Mouse (Mus musculus) neural tube, embryonic 15.5 days (tissue): Measurements from ENCODE around the gene Sec24c. TPM values are rescaled to one million over a fixed set of nuclear protein-coding genes. Genes with fewer than 3 reads are reported as not detected.

Experiments
- ATAC-seq: fragments of 200-750 bp; cut with Nextera tagmentation; 2 replicates; pipeline ENCODE4 v1.8.0; 2017; ENCODE audit warnings: mild to moderate bottlenecking, moderate TSS enrichment, moderate library complexity; ENCODE audit not compliant: low FRiP score
- H3K27ac ChIP-seq: fragments of 300-500 bp; sonication (generic); replicated peaks from 2 replicates; pipeline ENCODE4 v1.5.1; 2015; ENCODE audit warnings: mild to moderate bottlenecking, inconsistent platforms
- H3K27me3 ChIP-seq: fragments of 300-500 bp; sonication (generic); replicated peaks from 2 replicates; pipeline ENCODE4 v1.6.1; 2015; ENCODE audit warnings: inconsistent platforms
- H3K36me3 ChIP-seq: fragments of 300-500 bp; sonication (generic); 2 replicates; pipeline ENCODE4 v1.6.1; 2015; ENCODE audit warnings: inconsistent platforms
- H3K4me1 ChIP-seq: fragments of 300-500 bp; sonication (generic); 2 replicates; pipeline ENCODE4 v1.6.1; 2015; ENCODE audit warnings: inconsistent platforms
- H3K4me2 ChIP-seq: fragments of 300-500 bp; sonication (generic); 2 replicates; pipeline ENCODE4 v1.6.1; 2015; ENCODE audit warnings: inconsistent platforms, mild to moderate bottlenecking, moderate library complexity
- H3K4me3 ChIP-seq: fragments of 300-500 bp; sonication (generic); replicated peaks from 2 replicates; pipeline ENCODE4 v1.5.1; 2015; ENCODE audit warnings: mild to moderate bottlenecking, inconsistent platforms
- H3K9ac ChIP-seq: fragments of 300-500 bp; sonication (generic); replicated peaks from 2 replicates; pipeline ENCODE4 v1.6.1; 2015; ENCODE audit warnings: mild to moderate bottlenecking, inconsistent platforms
- H3K9me3 ChIP-seq: fragments of 300-500 bp; sonication (generic); replicated peaks from 2 replicates; pipeline ENCODE4 v1.6.1; 2016; ENCODE audit warnings: inconsistent platforms
- WGBS: fragments of 180-500 bp; shearing (Covaris S2); methylation state at CpG from one replicate; pipeline ENCODE4 v1.1.7; 2015; ENCODE audit warnings: mixed read lengths; 5-methylcytosine and 5-hydroxymethylcytosine counted together
- polyA plus RNA-seq: library from polyadenylated mRNA; unstranded; fragments of >200 nt; fragmentation: Nextera tagmentation; extraction: Ambion mirVana; gene quantifications from 2 replicates; pipeline ENCODE4 v1.2.1, GENCODE M21; 2015

The Sec24c gene
- polyA plus RNA-seq, 1 experiment from 2014 or later: 84.3 TPM

- H3K9me3 ChIP-seq: no peaks in the 10 kb centered on the region
- no peak overlapping the region for H3K27ac ChIP-seq
- no peak overlapping the region for H3K4me2 ChIP-seq
- WGBS: 95% methylated on average over 2 of the region's 2 CpGs
- H3K36me3 ChIP-seq: peaks cover 98% of the 10 kb centered on the region
- no peak for ATAC-seq
- no peaks in the 10 kb centered on the region for H3K27me3 ChIP-seq
- no peak overlapping the region for H3K9ac ChIP-seq
- no peak overlapping the region for H3K4me3 ChIP-seq
- H3K4me1 ChIP-seq: peaks cover 3% of the 10 kb centered on the region; the same call in 1 of the 2 replicates
Measured at GRCm38 (mm10) chr14:20689009-20689408, 14.9 kb downstream of the Sec24c start.

- no peaks in the 10 kb centered on the region for H3K27me3 ChIP-seq
- peaks cover 21% of the 10 kb centered on the region for H3K4me1 ChIP-seq
- 94% methylated on average over 6 of the region's 6 CpGs for WGBS
- no peak overlapping the region for H3K4me3 ChIP-seq
- H3K4me2 ChIP-seq: no peak overlapping the region
- H3K9ac ChIP-seq: no peak overlapping the region
- ATAC-seq: no peak
- H3K9me3 ChIP-seq: no peaks in the 10 kb centered on the region
- peaks cover 73% of the 10 kb centered on the region for H3K36me3 ChIP-seq
- no peak overlapping the region for H3K27ac ChIP-seq
Measured at GRCm38 (mm10) chr14:20691772-20692171, 17.7 kb downstream of the Sec24c start.

- Histone ChIP-seq H3K27ac (no peak overlapping the region), H3K9me3 (no peaks in the 10 kb centered on the region), H3K4me3 (no peak overlapping the region), H3K4me2 (no peak overlapping the region), H3K9ac (no peak overlapping the region; the same call in 1 of the 2 replicates), H3K36me3 (peaks cover 54% of the 10 kb centered on the region), H3K4me1 (peaks cover 40% of the 10 kb centered on the region), H3K27me3 (no peaks in the 10 kb centered on the region)
- WGBS: 94% methylated on average over 10 of the region's 10 CpGs
- ATAC-seq: no peak
Measured at GRCm38 (mm10) chr14:20693589-20694101, 19.5 kb downstream of the Sec24c start.

- Histone ChIP-seq H3K4me2 (peak overlapping the region; percentile 85), H3K4me3 (peak overlapping the region; percentile 95), H3K9me3 (no peaks in the 10 kb centered on the region), H3K9ac (peak overlapping the region; percentile 92), H3K36me3 (peaks cover 48% of the 10 kb centered on the region), H3K27me3 (no peaks in the 10 kb centered on the region), H3K4me1 (peaks cover 47% of the 10 kb centered on the region), H3K27ac (peak overlapping the region; percentile 99)
- peak; percentile 15 for ATAC-seq
- 48% methylated on average over 13 of the region's 13 CpGs for WGBS
Measured at GRCm38 (mm10) chr14:20694185-20694883, 20.2 kb downstream of the Sec24c start.

GRCm38 (mm10) chr14:20694884-20695760, 21.0 kb downstream of the Sec24c start, which contains the start of gene Fut11:
Fut11 (plus strand) TSS chr14:20694968.
- under 1% methylated on average over 110 of the region's 111 CpGs for WGBS

GRCm38 (mm10) chr14:20695761-20696520, 21.8 kb downstream of the Sec24c start:
- no peaks in the 10 kb centered on the region for H3K27me3 ChIP-seq
- peak overlapping the region; percentile 85 for H3K4me2 ChIP-seq
- peak overlapping the region; percentile 99 for H3K27ac ChIP-seq
- ATAC-seq: 0 out of 2 replicates have a peak, but pooled peaks have one; percentile 1
- peaks cover 37% of the 10 kb centered on the region for H3K36me3 ChIP-seq
- H3K9ac ChIP-seq: peak overlapping the region; percentile 92
- peaks cover 62% of the 10 kb centered on the region for H3K4me1 ChIP-seq
- 8% methylated on average over 27 of the region's 27 CpGs for WGBS
- H3K9me3 ChIP-seq: no peaks in the 10 kb centered on the region
- peak overlapping the region; percentile 95 for H3K4me3 ChIP-seq

More at GRCm38 (mm10) chr14:20694884-20695760, 21.0 kb downstream of the Sec24c start, which contains the start of gene Fut11:
- Histone ChIP-seq H3K27ac (peak within 1 kb of the TSS; percentile 99), H3K4me2 (peak within 1 kb of the TSS; percentile 85), H3K27me3 (no peaks in the 10 kb centered on the region), H3K36me3 (peaks cover 43% of the 10 kb centered on the region), H3K4me3 (peak within 1 kb of the TSS; percentile 95), H3K4me1 (peaks cover 55% of the 10 kb centered on the region), H3K9me3 (no peaks in the 10 kb centered on the region), H3K9ac (peak within 1 kb of the TSS; percentile 92)
- peak; percentile 93 for ATAC-seq

- Histone ChIP-seq H3K27me3 (no peaks in the 10 kb centered on the region), H3K27ac (peak overlapping the region; percentile 37; the same call in 1 of the 2 replicates), H3K9ac (peak overlapping the region; percentile 92), H3K4me2 (peak overlapping the region; percentile 85), H3K36me3 (peaks cover 26% of the 10 kb centered on the region), H3K9me3 (no peaks in the 10 kb centered on the region), H3K4me1 (peaks cover 72% of the 10 kb centered on the region), H3K4me3 (peak overlapping the region; percentile 95)
- ATAC-seq: no peak
- WGBS: 3% methylated on average over 1 of the region's 1 CpGs
Measured at GRCm38 (mm10) chr14:20696986-20697385, 22.9 kb downstream of the Sec24c start.

- Histone ChIP-seq H3K9me3 (no peaks in the 10 kb centered on the region), H3K4me3 (no peak overlapping the region), H3K27me3 (no peaks in the 10 kb centered on the region), H3K4me2 (peak overlapping the region; percentile 85), H3K27ac (no peak overlapping the region), H3K36me3 (peaks cover 11% of the 10 kb centered on the region), H3K9ac (0 out of 2 replicates have a peak overlapping the region, but pooled peaks have one; percentile 5), H3K4me1 (peaks cover 77% of the 10 kb centered on the region)
- no peak for ATAC-seq
- WGBS: 90% methylated on average over 2 of the region's 2 CpGs
Measured at GRCm38 (mm10) chr14:20698515-20698914, 24.4 kb downstream of the Sec24c start.

GRCm38 (mm10) chr14:20700362-20700761, 26.3 kb downstream of the Sec24c start:
- H3K9me3 ChIP-seq: no peaks in the 10 kb centered on the region
- peaks cover 12% of the 10 kb centered on the region for H3K36me3 ChIP-seq
- H3K27me3 ChIP-seq: no peaks in the 10 kb centered on the region
- 86% methylated on average over 3 of the region's 3 CpGs for WGBS
- ATAC-seq: no peak
- H3K9ac ChIP-seq: no peak overlapping the region
- H3K4me1 ChIP-seq: peaks cover 73% of the 10 kb centered on the region
- H3K4me3 ChIP-seq: no peak overlapping the region
- H3K4me2 ChIP-seq: no peak overlapping the region; the same call in 1 of the 2 replicates
- no peak overlapping the region for H3K27ac ChIP-seq

- ATAC-seq: no peak
- no peak overlapping the region for H3K9ac ChIP-seq
- WGBS: 85% methylated on average over 8 of the region's 8 CpGs
- no peak overlapping the region; the same call in 1 of the 2 replicates for H3K27ac ChIP-seq
- peak overlapping the region; percentile 68 for H3K4me2 ChIP-seq
- H3K4me1 ChIP-seq: peaks cover 66% of the 10 kb centered on the region
- H3K36me3 ChIP-seq: peaks cover 12% of the 10 kb centered on the region
- H3K9me3 ChIP-seq: no peaks in the 10 kb centered on the region
- H3K4me3 ChIP-seq: peak overlapping the region; percentile 88; the same call in 1 of the 2 replicates
- no peaks in the 10 kb centered on the region for H3K27me3 ChIP-seq
Measured at GRCm38 (mm10) chr14:20701554-20701953, 27.4 kb downstream of the Sec24c start.
